Mouse (Mus musculus): ENCODE data around the gene Cfap52. TPM values are rescaled to one million over a fixed set of nuclear protein-coding genes. Genes with fewer than 3 reads are reported as not detected.

Cfap52 gene
- polyA plus RNA-seq (2012; rRNA removed): 4.7 and 5.6 TPM in 2 replicates

DNA sequence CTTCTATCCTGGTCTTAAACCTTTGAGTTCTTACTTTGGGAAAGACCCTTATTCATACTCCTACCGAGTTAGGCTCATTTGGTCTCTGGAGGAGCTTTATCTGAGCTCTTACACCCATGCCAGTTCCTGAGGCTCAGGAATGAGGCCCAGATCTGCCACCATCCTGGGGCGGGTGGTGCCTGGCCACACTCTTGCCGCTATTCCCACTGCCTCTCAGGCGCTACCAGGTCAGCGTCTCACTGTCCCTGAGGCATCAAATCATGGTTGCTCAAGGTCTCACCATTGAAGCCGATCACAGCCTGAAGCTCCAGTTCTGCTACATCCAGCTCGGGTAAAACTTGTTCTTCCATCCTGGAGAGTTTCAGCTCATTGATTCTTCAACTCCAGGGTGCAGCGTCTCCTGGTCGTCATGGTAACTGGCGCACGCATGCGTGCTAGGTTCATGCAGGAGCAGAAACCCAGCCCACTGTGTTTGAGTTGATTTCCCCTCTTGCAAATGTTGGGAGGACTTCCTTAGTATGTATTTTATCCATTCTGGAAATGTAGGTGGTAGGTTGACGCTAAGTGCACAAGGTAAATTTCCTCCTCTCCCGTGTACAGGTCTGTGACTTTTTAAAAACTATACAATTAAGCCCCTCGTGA, at the start of gene Cfap52:
Gene Cfap52, minus strand, starts transcription at position 410 of the 642 bp plus-strand sequence.

DNA sequence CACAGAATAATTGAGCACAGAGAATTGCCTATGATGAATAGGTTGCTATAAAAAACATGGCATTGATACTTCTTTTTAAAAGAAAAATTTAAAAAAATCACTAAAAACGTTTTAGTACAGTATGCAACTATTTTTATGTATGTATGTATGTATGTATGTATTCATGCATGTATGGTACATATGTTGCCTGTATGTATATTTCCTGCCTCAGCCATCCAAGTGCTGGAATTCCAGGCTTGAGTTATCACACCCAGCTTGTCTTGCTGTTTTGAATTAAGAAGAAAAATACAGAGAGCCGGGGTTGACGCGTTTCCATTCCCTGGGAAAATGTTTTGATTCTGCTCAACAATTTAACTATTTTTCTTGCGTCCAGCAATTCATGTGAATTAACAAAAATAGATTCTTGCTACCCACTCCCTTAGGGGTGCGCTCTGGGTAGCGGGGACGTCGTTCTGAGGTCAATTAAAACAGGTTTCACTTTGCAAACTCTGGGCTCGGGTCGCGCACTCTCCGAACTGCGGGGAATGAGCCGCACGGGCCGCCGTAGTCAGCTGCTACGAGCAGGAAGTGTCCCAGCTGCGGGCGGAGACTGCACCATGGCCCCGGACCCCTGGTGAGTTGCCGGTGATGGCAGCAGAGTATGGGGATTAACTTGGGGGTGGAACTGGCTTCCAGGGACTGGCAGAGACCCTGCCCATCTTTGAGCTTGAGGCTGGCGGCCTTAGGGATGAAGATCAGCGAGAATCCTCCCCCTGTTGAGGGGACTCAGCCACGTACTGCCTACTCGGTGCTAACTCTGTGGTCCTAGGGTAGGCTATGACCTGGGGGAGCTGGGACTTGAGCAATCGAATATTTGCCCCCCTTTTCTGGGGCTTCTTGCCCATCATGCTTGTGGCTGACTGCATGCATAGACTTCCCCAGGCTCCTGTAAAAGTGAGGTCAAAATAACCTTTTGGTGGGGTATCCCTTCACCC, 741 bp upstream of the Cfap52 start, which contains the start of gene Stx8:
Gene Stx8, plus strand, starts transcription at position 289 of the 974 bp plus-strand sequence.

DNA sequence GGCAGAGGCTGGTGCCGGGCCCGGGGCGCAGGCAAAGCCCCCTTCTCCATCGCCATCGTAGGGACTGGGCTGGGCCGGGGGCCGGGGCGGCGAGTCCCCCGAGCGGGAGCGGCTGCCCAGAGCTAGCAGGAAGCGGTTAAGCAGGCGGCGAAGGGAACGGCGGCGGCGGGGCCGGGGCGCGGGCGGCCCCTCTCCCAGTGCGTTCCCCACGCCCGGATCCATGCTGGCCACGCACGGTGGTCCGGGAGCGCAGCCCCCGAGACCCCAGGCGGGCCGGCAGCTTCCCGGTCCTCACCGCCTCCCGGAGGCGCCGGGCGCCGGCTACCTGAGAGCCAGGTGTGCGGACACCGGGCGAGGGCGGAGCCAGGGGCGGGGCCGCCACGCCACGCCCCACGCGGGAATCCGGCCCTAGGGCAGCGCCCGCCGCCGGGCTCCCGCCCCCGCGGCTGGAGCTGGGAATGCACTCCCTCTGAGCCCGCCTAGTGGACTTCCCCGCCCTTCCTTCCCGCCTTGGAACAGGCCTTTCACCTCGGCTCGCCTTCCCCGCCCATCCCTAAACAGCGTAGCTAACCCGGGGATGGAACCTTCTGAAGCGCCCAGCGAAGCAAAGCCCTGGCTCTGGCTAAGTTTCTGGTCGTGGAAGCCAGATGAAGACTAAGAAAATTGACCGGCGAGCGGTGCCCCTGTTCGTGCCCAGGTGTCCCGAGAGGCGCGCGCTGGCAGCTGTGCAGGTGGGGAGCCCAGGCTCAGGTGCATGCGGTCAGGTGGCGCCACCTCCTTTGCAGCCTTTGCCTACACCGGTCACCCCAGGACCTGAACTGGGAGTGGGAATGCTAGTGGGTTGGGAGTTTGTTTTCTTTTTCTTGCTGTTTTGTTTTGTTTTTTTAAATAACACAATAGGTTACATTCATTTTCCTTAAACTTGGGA, 43.4 kb downstream of the Cfap52 start, which contains the start of gene Usp43:
Gene Usp43, minus strand, starts transcription at position 327 of the 928 bp plus-strand sequence.

Other genes starting within 250 kb of the Cfap52 start
- not detected in 2 replicates for gene Glp2r, start 194.5 kb downstream of the Cfap52 start, polyA plus RNA-seq (2012; rRNA removed)
- not detected in 2 replicates for gene Gsg1l2, start 191.0 kb downstream of the Cfap52 start, polyA plus RNA-seq (2012; rRNA removed)
- gene Dhrs7c, start 167.5 kb downstream of the Cfap52 start, polyA plus RNA-seq (2012; rRNA removed): not detected in 2 replicates
- gene Usp43, start 43.5 kb downstream of the Cfap52 start, polyA plus RNA-seq (2012; rRNA removed): 7.1 and 10.5 TPM in 2 replicates
- 2.4 and 3.0 TPM in 2 replicates for gene Stx8, start 542 bp upstream of the Cfap52 start, polyA plus RNA-seq (2012; rRNA removed)

Measured in ovary, adult 2 months (tissue).